Mouse (Mus musculus) bone marrow macrophage, adult 2 months (primary cell): Measurements from ENCODE around the gene Ctf2.

Experiments
- CTCF ChIP-seq: IDR thresholded peaks from 2 replicates; pipeline ENCODE4 v1.5.1; 2012; ENCODE audit warnings: low read depth, mild to moderate bottlenecking, low read length, moderate library complexity
- POLR2A ChIP-seq: IDR thresholded peaks from 2 replicates; pipeline ENCODE4 v1.6.1; 2012; ENCODE audit warnings: mild to moderate bottlenecking, low read depth, low read length, borderline replicate concordance

DNA sequence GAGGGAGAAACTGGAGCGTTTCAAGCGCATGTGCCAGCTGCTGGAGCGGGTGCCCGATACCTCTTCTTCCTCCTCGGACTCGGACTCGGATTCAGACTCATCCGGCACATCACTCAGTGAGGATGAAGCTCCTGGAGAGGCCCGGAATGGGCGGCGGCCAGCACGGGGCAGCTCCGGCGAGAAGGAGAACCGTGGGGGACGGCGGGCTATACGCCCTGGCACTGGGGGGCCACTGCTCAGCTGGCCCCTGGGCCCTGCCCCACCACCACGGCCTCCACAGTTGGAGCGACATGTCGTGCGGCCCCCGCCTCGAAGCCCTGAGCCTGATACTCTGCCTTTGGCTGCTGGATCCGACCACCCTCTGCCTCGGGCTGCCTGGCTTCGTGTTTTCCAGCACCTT, 20.1 kb upstream of the Ctf2 start:
- no peak for TF ChIP-seq POLR2A
- TF ChIP-seq CTCF, result no peak
